Mouse (Mus musculus) heart, postnatal 14 days (tissue): ENCODE measurements around the gene Tyw5. TPM values are rescaled to one million over a fixed set of nuclear protein-coding genes. Genes with fewer than 3 reads are reported as not detected.

Experiments
- DNase-seq, 2 experiments: peaks; one replicate each; pipeline ENCODE4 v3.0.0; 2021 to 2022
- intact Hi-C: fragments of 180-260 bp; cut with DNase I; formaldehyde crosslinking; loops from one replicate; pipeline ENCODE4 v1.15.1; 2025
- total RNA-seq, 2 experiments: library from RNA; stranded (reverse); gene quantifications; 2 replicates each; pipeline ENCODE4 v1.2.3; 2021

The Tyw5 gene
- total RNA-seq, 2 experiments from 2014 or later: 5.6 to 5.8 TPM

DNA sequence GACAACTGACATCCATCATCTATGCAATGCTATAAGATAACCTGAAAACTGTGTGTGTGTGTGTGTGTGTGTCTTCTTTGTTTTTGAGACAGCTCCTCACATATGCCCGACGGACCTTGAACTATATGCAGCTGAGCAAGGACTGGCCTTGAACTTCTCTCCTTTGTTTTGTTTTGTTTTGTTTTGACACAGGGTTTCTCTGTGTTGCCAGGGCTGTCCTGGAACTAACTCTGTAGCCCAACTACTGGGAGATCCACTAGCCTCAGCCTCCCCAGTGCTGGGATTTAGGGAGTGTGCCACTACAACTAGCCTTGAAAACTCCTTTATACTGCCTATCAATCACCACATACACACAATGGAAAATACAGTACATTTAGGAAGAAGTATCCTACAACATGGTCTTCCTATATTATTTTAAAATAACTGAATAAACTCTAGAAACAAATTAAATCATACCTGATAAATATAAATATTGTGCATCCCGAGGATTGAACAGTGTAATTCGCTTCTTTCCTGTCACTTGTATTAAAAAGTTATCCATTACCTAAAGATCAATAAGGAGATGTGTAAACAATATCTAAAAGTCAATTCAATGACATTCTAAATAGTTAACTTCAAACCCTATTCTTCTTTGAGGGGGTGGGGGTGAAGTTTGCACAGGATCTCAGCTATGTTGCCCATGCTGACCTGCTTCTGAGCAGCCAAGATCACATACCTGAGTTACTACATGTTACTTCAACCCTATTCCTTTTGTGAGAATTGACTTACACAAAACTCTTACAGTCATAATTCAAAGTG is 15.7 kb downstream of the Tyw5 start:
- intact Hi-C loops: no loop called here

GRCm38 (mm10) chr1:57388402-57389155 is 18.3 kb downstream of the Tyw5 start:
- DNase-seq: no peak
- intact Hi-C loops: no loop called here

More for the DNA sequence above, 15.7 kb downstream of the Tyw5 start:
- DNase-seq: no peak

GRCm38 (mm10) chr1:57387876-57388275 is 19.0 kb downstream of the Tyw5 start:
- DNase-seq: no peak
- intact Hi-C loops: no loop called here

- intact Hi-C loops: no loop called here
Measured at GRCm38 (mm10) chr1:57386519-57386918, 20.4 kb downstream of the Tyw5 start.

GRCm38 (mm10) chr1:57377376-57378341 is 29.2 kb downstream of the Tyw5 start, which contains the start of gene 1700066M21Rik:
TSS of gene 1700066M21Rik (plus strand) at chr1:57377620.
- peak; percentile 96 to 98 for DNase-seq
- intact Hi-C loops: no loop called here

More at GRCm38 (mm10) chr1:57386519-57386918, 20.4 kb downstream of the Tyw5 start:
- no peak for DNase-seq

- DNase-seq: no peak
- intact Hi-C loops: no loop called here
Measured at GRCm38 (mm10) chr1:57376806-57377205, 30.1 kb downstream of the Tyw5 start.

GRCm38 (mm10) chr1:57375276-57375675 is 31.6 kb downstream of the Tyw5 start:
- intact Hi-C loops: no loop called here
- no peak for DNase-seq

- intact Hi-C loops: no loop called here
- no peak for DNase-seq
Measured at GRCm38 (mm10) chr1:57370451-57370850, 36.5 kb downstream of the Tyw5 start.

DNA sequence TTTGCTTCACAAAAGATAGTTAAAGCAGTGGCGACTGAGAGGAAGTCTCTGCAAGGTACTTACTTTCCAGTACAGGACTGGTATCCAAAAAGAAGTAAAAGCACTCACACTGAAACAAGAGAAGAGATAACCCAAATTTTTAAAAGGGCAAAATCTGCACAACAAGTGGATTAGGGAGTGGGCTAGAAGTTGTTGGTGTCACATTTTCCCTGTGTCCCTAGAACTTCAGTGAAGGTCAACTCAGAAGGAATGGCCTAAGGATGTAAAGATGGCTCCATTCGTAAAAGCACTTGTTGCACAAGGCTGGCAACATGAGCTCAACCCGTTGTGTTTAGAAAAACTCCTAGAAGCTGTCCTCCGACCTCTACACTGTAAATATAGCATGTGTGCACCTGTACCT is 37.8 kb downstream of the Tyw5 start:
- no peak for DNase-seq
- intact Hi-C loops: no loop called here

DNA sequence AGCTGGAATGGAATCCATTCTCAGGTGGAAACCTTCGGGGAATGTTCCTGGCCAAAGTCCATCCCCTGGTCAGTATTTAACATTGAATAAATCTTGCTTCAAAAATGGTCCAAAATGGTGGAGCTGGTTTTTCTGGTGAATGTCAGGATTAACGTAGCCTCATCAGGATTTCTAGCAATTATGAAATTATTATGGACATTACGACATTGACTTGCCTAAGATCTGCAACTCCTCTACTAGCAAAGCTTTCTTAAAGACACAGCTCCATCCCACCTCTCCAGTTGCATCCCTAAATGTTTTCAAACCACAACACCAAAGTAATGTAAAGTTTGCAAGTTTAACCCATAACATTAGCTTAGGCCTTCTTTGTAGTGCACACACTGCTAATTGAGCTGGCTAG is 39.5 kb downstream of the Tyw5 start:
- intact Hi-C loops: no loop called here
- DNase-seq: no peak

DNA sequence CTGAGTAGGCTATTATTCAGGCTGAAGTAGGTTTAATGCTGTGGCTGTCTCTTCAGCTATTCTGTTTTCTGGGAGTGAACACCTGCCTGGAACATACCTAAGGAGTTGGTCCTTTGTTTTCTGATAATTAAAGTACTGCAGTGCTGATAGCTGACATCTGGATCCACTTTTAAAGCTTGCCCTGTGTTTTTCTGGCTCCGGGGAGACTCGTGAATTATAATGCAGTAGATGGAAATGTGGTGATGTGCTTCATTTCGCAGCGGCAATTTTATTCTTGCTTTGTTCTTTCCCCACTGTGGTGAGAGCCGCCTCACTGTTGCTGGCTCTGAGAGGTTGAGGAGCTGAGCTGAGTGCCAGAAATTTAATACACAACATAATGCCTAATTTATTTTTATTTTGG is 48.4 kb downstream of the Tyw5 start:
- DNase-seq: no peak
- intact Hi-C loops: no loop called here

DNA sequence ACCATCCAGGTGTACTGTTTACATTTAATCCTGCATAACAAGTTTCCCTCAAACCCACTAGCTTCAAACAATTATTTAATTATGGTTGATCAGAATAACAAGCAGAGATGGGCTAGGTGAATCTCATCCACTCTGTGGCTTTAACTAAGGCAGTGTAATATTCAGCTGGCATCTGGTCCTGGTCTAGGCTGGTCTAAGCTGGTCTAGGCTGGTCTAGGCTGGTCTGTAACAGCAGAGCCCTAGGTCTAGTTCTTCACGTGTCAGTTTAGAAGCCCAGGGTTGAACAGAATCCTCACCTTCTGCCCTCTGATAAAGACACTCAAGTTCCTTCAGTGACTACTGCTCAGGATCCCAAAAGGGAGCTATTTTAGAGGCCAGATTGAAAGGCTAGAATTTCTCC is 55.0 kb downstream of the Tyw5 start:
- intact Hi-C loops: no loop called here

DNA sequence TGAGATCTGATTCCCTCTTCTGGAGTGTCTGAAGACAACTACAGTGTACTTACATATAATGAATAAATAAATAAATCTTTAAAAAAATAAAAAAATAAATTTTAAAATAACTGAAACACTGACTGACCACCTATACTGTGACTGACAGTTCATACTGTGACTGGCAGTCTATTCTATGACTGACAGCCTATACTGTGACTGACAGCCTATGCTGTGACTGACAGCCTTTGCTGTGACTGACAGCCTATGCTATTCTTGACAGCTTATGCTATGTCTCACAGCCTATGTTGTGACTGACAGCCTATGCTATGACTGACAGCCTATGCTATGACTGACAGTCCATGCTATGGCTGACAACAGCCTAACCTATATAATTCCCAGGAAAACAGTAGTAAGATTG is 59.4 kb downstream of the Tyw5 start:
- intact Hi-C loops: no loop called here
- no peak for DNase-seq

More for the DNA sequence above, 55.0 kb downstream of the Tyw5 start:
- no peak for DNase-seq

DNA sequence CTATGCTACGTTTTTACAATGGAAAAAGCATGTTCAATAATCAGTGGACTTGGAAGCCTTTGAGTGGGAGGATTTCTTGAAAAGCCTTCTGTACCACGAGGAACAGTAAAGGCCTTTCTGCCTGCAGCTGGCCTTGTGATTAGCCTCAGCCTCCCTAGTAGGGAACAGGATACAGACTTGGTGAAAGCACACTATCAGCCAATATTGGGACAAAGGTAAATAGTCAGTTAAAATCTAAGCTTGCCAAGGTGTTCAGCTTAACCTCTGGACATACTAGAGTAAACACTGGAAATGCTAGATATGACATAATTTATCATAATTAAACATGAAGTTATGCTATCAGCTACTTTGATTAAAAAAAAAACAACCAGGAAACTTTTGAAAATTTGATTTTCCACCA is 65.7 kb downstream of the Tyw5 start:
- intact Hi-C loops: no loop called here
- no peak for DNase-seq

GRCm38 (mm10) chr1:57339156-57339796 is 67.6 kb downstream of the Tyw5 start:
- intact Hi-C loops: no loop called here
- no peak for DNase-seq

Other genes with a start within 250 kb of the Tyw5 start
- gene 1700066M21Rik, start 29.5 kb downstream of the Tyw5 start, total RNA-seq: 1 to 10 TPM; 3.0 to 3.1 TPM
- gene Maip1, start 773 bp downstream of the Tyw5 start, total RNA-seq: 10 to 100 TPM; 10.6 to 11.0 TPM